Mouse (Mus musculus): ENCODE results near the gene Foxo1.

- TF ChIP-seq CTCF (IDR thresholded peaks at IDR 0.05; ENCODE audit: low read depth) (no peak), EP300 (optimal IDR thresholded peaks at IDR 0.05) (no peak)
Measured at GRCm38 (mm10) chr3:52376974-52377373, 108.8 kb downstream of the Foxo1 start.
